Mouse (Mus musculus): ENCODE results near the gene Nfkbia. TPM values are rescaled to one million over a fixed set of nuclear protein-coding genes. Genes with fewer than 3 reads are reported as not detected.

Nfkbia gene
- total and polyA plus RNA-seq, 2 experiments from 2014 or later: 65.1 to 67.1 TPM

DNA sequence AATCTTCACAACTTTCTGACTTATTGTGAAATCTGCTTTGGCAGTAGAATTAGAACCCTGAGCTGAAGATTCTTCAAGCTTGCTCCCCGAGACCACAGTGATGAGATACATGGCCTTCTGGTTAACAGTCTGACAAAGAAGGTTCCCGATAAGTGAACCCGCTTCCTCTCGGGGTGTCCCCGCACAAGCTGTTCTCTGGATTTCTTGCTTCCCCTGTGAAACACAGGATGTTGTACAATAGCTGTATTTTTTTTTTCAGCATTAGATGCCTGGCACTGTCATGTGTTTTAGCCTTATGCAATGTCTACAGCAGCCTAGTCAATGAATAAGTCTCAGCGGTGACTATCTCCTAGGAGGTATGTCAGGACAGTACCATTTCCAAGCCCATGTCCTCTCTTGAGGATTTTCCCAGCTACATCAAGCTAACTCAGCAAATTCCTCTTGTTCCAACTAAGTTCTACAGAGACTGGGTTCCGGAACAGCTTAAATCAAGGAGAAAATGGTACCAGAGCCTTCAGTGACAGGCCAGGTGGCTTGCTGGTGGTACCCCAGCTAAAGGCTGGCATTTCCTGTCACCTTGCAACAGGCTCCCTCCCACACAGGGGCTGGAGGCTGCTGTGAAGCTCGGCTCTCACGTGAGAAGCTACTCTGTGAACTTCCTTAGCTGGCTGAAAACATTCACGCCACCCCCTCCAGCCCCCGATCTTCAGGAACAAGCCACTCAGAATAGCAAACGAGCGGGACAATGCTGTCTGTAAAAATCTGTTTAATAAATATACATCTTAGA is 3.6 kb downstream of the Nfkbia start:
- TF ChIP-seq EP300 (IDR thresholded peaks at IDR 0.05; ENCODE audit: low read depth): 0 out of 2 replicates have a peak, but pooled peaks have one; percentile 17
- TF ChIP-seq CTCF (IDR thresholded peaks at IDR 0.05; ENCODE audit: low read depth): no peak
- 0 out of 2 replicates have a peak overlapping the region, but pooled peaks have one; percentile 6 for H3K4me3 ChIP-seq (ENCODE audit: low read depth, low read length)
- H3K27ac ChIP-seq (ENCODE audit: low read depth): peak overlapping the region; percentile 40; the same call in 1 of the 2 replicates
- ATAC-seq (ENCODE audit: insufficient read depth, low read depth) (no peak), DNase-seq (ENCODE audit: low spot score) (no peak)
- H3K9me3 ChIP-seq (replicated peaks; ENCODE audit: control insufficient read depth, low read length): no peaks in the 10 kb centered on the region
- 70% methylated on average over 13 of the region's 13 CpGs for WGBS
- H3K27me3 ChIP-seq (ENCODE audit: control insufficient read depth, insufficient read depth, low read length): no peaks in the 10 kb centered on the region
- H3K4me2 ChIP-seq (ENCODE audit: low read depth, low read length): peak overlapping the region; percentile 26
- H3K36me3 ChIP-seq (replicated peaks; ENCODE audit: control insufficient read depth, insufficient read depth, low read length): peaks cover 37% of the 10 kb centered on the region
- no peak overlapping the region for H3K9ac ChIP-seq (replicated peaks; ENCODE audit: low read depth, low read length)
- peaks cover 27% of the 10 kb centered on the region for H3K4me1 ChIP-seq (ENCODE audit: control insufficient read depth, insufficient read depth)

DNA sequence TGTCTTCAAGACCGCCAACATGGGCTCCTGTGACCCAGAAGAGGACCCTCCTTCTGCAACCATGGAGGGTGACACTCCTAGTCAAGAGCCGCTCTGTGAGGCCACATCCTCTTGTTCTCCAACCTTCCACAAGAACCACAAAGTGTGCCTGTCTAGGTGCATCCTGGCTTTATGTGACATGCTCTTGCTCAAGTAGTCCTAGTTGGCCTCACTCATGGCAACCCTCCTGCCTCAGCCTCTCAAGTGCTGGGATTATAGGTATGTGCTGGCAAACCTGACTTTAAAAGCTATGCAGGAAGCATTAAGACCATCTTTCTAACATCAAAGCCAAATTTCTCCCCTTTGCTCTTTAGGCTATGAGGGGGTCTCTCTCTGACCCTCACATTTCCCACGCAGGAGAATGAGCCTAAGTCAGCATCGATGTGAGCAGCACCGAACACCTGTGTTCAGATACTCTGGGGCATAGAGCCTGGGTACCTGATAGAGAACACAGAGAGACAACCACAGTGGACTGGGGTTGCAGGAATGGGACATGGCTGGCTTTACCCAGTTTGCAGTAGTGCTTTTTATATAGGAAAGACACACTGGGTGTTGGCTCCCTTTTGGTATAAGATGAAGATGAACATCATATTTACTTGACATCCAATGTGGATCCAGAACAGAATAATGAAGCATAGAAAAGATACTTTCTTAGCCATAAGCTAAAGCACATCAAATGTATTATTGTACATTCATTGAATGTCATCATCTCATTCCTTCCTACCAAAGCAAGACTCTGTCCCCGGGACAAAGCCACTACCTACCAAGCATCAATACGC is 4.4 kb downstream of the Nfkbia start:
- H3K9ac ChIP-seq (replicated peaks; ENCODE audit: low read depth, low read length): no peak overlapping the region
- H3K27me3 ChIP-seq (ENCODE audit: control insufficient read depth, insufficient read depth, low read length): no peaks in the 10 kb centered on the region
- 92% methylated on average over 7 of the region's 7 CpGs for WGBS
- TF ChIP-seq CTCF (IDR thresholded peaks at IDR 0.05; ENCODE audit: low read depth): no peak
- no peaks in the 10 kb centered on the region for H3K9me3 ChIP-seq (replicated peaks; ENCODE audit: control insufficient read depth, low read length)
- ATAC-seq (ENCODE audit: insufficient read depth, low read depth) (no peak), DNase-seq (ENCODE audit: low spot score) (no peak)
- H3K4me1 ChIP-seq (ENCODE audit: control insufficient read depth, insufficient read depth): peaks cover 19% of the 10 kb centered on the region
- peaks cover 37% of the 10 kb centered on the region for H3K36me3 ChIP-seq (replicated peaks; ENCODE audit: control insufficient read depth, insufficient read depth, low read length)
- peak overlapping the region; percentile 12 for H3K27ac ChIP-seq (ENCODE audit: low read depth)
- H3K4me2 ChIP-seq (ENCODE audit: low read depth, low read length): no peak overlapping the region
- no peak overlapping the region for H3K4me3 ChIP-seq (ENCODE audit: low read depth, low read length)

DNA sequence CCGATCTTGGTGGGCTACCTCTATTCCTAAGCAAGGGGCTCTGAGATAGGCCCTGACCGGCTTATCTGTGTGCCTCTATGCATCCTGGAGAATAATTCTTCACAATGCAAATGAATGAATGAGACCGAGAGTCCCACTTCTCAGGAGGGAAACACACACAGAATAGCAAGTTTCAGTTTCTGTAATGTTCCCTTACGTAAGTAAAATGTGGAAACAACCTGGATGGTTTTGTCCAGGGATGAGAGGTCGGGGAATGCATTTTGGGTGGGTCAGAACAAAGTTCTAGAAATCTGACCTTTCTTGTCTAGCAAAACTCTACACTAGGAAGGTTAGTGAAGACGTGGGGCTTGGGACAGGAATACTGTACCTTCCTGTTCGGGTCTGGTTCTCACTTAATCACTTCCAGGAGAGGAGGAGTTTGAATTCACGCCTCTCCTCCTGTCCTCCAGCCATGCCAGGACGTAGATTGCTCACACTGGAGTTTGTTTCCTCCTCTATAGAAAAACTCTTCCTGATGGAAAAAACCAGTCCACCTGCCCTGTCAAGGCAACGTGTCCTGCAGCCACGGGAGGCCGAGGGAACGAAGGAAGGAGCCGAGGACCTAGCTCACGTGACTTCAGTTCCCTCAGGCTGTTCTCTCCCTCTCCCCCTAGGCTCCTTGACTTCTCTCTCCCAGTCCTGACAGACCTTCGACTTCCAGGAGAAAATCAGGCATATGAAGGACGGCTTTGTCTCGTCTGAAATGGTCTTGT is 5.3 kb downstream of the Nfkbia start:
- peaks cover 18% of the 10 kb centered on the region for H3K4me1 ChIP-seq (ENCODE audit: control insufficient read depth, insufficient read depth)
- 64% methylated on average over 18 of the region's 18 CpGs for WGBS
- 0 out of 2 replicates have a peak overlapping the region, but pooled peaks have one; percentile 12 for H3K27ac ChIP-seq (ENCODE audit: low read depth)
- H3K4me3 ChIP-seq (ENCODE audit: low read depth, low read length): no peak overlapping the region
- H3K9ac ChIP-seq (replicated peaks; ENCODE audit: low read depth, low read length): no peak overlapping the region
- H3K27me3 ChIP-seq (ENCODE audit: control insufficient read depth, insufficient read depth, low read length): no peaks in the 10 kb centered on the region
- peaks cover 37% of the 10 kb centered on the region for H3K36me3 ChIP-seq (replicated peaks; ENCODE audit: control insufficient read depth, insufficient read depth, low read length)
- DNase-seq (ENCODE audit: low spot score) (no peak), ATAC-seq (ENCODE audit: insufficient read depth, low read depth) (no peak)
- TF ChIP-seq CTCF (IDR thresholded peaks at IDR 0.05; ENCODE audit: low read depth) (no peak), EP300 (IDR thresholded peaks at IDR 0.05; ENCODE audit: low read depth) (no peak)
- no peaks in the 10 kb centered on the region for H3K9me3 ChIP-seq (replicated peaks; ENCODE audit: control insufficient read depth, low read length)
- no peak overlapping the region for H3K4me2 ChIP-seq (ENCODE audit: low read depth, low read length)

DNA sequence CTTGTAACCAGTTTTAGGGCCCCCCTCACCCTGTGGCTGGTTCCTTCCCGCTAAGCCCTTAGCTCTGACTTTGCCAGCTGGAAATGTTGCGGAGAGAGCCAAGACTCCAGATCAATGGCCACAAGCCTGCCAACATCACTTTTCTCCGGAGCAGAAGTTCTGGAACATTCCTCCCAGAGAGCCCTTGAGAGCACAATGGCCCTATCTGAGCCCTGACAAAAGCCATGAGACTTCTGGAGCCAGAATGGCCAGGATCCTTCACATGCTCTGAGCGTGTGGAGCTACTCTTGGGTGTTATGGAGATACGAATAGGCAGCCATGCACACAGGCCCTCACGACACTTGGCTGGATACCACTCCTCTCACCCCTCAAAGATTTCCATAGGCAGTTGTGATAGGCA is 7.6 kb downstream of the Nfkbia start:
- no peak overlapping the region for H3K9ac ChIP-seq (replicated peaks; ENCODE audit: low read depth, low read length)
- no peaks in the 10 kb centered on the region for H3K27me3 ChIP-seq (ENCODE audit: control insufficient read depth, insufficient read depth, low read length)
- H3K9me3 ChIP-seq (replicated peaks; ENCODE audit: control insufficient read depth, low read length): no peaks in the 10 kb centered on the region
- no peak overlapping the region for H3K4me2 ChIP-seq (ENCODE audit: low read depth, low read length)
- no peak overlapping the region for H3K4me3 ChIP-seq (ENCODE audit: low read depth, low read length)
- H3K27ac ChIP-seq (ENCODE audit: low read depth): no peak overlapping the region
- H3K4me1 ChIP-seq (ENCODE audit: control insufficient read depth, insufficient read depth): peaks cover 10% of the 10 kb centered on the region; the same call in 1 of the 2 replicates
- TF ChIP-seq EP300 (IDR thresholded peaks at IDR 0.05; ENCODE audit: low read depth) (no peak), CTCF (IDR thresholded peaks at IDR 0.05; ENCODE audit: low read depth) (no peak)
- ATAC-seq (ENCODE audit: insufficient read depth, low read depth) (no peak), DNase-seq (ENCODE audit: low spot score) (no peak)
- WGBS: 67% methylated on average over 6 of the region's 6 CpGs
- H3K36me3 ChIP-seq (replicated peaks; ENCODE audit: control insufficient read depth, insufficient read depth, low read length): peaks cover 22% of the 10 kb centered on the region

DNA sequence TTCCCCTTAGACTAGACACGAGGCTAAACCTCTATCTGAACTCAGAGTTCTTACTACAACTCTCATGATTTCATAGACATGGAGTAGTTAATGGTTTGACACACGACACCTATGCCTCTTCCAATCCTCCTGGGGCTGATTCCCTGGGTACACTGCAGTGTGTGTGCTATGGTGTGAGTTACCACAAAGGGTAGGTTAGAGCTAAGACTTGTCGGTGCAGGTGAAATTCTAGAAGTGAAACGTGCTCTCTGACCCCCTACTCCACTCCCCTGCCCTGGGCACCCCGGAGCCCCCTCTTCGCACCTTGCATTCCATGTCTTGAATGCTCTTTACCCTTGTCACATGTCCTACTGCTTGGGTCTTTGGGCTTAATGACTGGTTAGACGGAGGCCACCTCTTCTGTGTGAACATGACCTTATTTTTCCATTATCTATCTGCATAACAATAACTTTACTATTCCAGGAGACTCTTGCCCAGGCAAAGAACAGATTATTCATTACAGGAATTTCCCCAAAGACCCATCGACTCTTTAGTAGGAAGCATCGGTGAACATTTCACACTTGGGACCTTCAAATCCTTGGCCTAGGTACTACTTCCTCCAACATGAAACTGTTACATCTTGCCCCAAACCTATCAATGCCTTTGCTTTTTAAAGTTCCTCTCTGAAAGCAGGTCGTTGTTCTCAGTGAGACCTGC is 8.2 kb downstream of the Nfkbia start:
- Histone ChIP-seq H3K4me1 (ENCODE audit: control insufficient read depth, insufficient read depth) (0 out of 2 replicates have a peak, but pooled peaks cover 7% of the 10 kb centered on the region), H3K4me3 (ENCODE audit: low read depth, low read length) (no peak overlapping the region), H3K36me3 (replicated peaks; ENCODE audit: control insufficient read depth, insufficient read depth, low read length) (peaks cover 16% of the 10 kb centered on the region), H3K4me2 (ENCODE audit: low read depth, low read length) (no peak overlapping the region), H3K9me3 (replicated peaks; ENCODE audit: control insufficient read depth, low read length) (no peaks in the 10 kb centered on the region), H3K9ac (replicated peaks; ENCODE audit: low read depth, low read length) (no peak overlapping the region), H3K27me3 (ENCODE audit: control insufficient read depth, insufficient read depth, low read length) (no peaks in the 10 kb centered on the region), H3K27ac (ENCODE audit: low read depth) (no peak overlapping the region)
- TF ChIP-seq CTCF (IDR thresholded peaks at IDR 0.05; ENCODE audit: low read depth) (no peak), EP300 (IDR thresholded peaks at IDR 0.05; ENCODE audit: low read depth) (no peak)
- no peak for ATAC-seq (ENCODE audit: insufficient read depth, low read depth)
- WGBS: 74% methylated on average over 10 of the region's 10 CpGs
- no peak for DNase-seq (ENCODE audit: low spot score)
